Mouse (Mus musculus): ENCODE measurements around the gene Izumo4. TPM values are rescaled to one million over a fixed set of nuclear protein-coding genes. Genes with fewer than 3 reads are reported as not detected.
A peak's percentile ranks its signal among the peaks of the same experiment; 100 is the strongest.

Gene Izumo4
- total RNA-seq, 2 experiments from 2014 or later = 2.6 to 3.0 TPM

DNA sequence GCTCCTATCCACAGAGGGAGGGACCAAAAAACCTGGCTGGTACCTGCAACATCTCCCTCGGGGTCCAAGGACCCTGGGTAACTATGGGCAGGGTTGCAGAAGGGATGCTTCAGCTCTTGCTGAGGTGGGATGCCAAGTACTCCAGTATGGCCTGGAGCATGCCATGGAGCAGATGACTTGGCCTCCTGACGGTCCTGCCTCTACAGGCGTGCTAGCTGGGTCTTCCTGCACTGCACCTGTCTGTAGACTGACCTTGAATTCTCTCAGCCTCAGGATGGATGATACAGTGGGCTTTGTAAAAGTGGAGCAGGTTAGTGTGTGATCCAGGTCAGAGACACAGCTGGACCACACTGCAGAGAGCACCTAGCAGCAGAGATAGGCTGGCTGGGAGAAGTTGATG lies 3.5 kb downstream of the Izumo4 start:
- H3K27ac ChIP-seq = no peak overlapping the region
- TF ChIP-seq CTCF (IDR thresholded peaks at IDR 0.05) = no peak
- no peak overlapping the region for H3K4me3 ChIP-seq
- no peak for DNase-seq
- intact Hi-C loops (cut with DNase I) = loop anchor here (10.0 kb wide), 1 partner anchor 301 kb away; the partner anchor contains the start of gene Uqcr11

DNA sequence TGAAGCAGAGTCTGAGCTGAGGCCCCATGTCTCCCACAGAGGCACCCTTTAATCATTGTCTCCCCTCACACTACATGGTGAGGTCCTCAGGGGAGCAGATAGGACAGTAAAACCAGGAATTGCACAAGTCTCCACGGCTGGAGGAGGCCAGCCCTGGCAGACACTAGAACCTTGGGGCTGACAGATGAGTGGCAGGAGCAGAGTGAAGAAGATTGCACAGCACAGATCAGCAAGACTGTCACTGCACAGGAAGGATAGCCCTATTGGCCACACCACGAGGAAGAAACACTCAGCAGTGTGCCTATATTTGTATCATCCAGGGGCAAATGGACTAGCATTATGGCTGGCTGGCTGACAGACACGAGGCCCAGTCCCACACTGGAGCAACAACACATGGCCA lies 8.8 kb downstream of the Izumo4 start:
- Histone ChIP-seq H3K27ac (no peak overlapping the region), H3K4me3 (no peak overlapping the region)
- intact Hi-C loops (cut with DNase I) = no loop called here
- DNase-seq = no peak
- TF ChIP-seq CTCF (IDR thresholded peaks at IDR 0.05) = no peak

DNA sequence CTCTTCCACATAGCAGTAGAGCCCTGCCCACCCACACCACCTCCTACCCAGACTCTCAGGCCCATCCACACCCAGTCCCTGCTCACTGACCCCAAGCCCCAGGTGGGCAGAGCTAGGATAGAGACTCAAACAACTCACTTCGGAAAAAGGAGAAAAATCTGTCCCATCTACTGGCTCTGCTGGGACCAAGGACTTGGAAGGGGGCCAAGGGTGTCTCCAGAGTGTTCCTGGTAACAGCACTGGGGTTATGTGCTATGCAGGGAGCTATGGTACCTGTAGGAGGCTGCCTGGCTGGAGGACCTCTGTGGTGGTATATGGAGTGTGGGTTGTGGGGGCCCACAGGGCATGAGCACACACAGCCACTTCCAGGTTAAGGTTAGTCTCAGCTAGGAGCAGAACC lies 15.3 kb downstream of the Izumo4 start:
- TF ChIP-seq CTCF (IDR thresholded peaks at IDR 0.05) = no peak
- DNase-seq = no peak
- intact Hi-C loops (cut with DNase I) = no loop called here

DNA sequence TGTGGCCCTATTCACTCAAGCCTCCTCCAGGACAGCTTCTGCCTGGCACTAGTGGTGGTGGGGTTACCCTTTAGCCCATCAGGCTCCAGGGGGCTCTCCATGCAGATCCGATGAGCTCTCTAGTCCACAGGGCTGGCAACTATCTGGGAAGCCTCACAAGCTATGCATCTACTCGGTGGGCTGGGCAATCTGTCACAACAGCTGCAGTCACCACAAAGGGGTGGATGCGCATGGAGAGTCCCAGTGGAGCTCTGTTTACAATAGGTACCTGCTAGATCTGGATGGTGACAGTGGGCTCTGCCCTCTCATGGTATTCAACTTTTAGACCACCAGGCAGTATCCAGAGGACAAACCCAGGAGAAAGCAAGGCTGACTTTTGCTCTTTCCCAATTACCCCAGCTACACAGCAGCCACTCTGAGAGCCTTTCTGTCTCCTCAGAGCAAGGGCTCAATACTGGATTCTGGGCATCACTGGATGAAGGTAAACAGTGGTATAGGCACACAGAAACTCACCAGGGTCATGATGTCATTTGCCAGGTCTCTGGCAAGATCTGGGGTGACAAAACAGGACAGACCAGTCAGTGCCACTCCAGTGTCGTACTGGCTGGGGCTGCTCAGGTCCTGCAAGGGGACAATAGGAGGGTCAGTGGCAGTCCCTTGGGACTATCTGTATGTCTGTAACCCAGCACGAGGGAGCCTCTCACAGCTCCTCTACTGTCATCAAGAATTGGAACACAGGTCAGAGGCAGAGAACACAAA lies 25.6 kb downstream of the Izumo4 start:
- no peak for DNase-seq
- no peak for TF ChIP-seq CTCF (IDR thresholded peaks at IDR 0.05)
- no peak overlapping the region for H3K27ac ChIP-seq
- intact Hi-C loops (cut with DNase I) = no loop called here
- no peak overlapping the region for H3K4me3 ChIP-seq

More for the DNA sequence above, 15.3 kb downstream of the Izumo4 start:
- H3K4me3 ChIP-seq = no peak overlapping the region
- H3K27ac ChIP-seq = no peak overlapping the region

DNA sequence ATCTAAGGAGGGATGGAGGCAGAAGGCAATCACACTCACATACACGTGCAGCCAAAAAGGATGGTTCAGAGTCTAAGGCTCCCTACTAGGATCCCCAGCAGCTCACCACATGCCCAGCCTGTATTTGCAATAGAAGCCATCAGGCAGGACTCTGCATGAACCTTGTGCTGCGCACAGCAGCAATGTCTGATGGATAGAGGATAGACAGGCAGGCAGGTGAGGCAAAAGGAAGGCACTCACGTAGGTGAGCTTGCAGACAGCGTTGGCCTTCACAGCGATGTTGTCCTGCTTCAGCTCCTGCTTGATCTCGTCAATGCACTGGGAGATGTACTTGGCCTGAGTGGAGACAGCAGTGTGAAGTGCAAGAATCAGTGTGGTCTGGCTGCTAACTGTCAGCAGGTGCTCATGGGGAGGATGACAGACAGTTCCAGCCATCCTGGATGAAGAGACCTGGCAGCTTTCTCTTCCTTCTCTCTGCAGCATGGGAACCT lies 30.7 kb downstream of the Izumo4 start:
- TF ChIP-seq CTCF (IDR thresholded peaks at IDR 0.05) = no peak
- no peak overlapping the region for H3K4me3 ChIP-seq
- peak overlapping the region; percentile 24; the same call in 1 of the 2 replicates for H3K27ac ChIP-seq
- intact Hi-C loops (cut with DNase I) = no loop called here
- DNase-seq = peak; percentile 49

DNA sequence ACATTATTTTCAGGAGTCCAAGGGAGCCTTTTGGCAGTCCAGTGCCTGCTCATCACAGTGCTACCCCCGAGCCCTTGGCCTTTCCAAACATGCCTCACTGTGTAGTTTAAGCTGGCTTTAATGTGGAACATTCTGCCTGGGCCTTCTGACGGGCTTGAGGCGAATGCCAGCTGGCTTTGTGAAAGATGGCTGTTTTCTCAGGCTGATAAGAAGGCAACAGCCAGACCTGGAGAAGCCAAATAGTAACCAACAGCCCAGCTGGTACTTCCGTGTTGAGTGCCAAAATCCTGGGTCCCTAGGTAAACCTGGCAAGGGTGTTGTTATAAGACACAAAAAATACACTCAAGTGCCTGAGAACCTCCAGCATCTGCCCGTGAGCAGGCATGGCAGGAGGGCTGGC lies 34.7 kb downstream of the Izumo4 start:
- TF ChIP-seq CTCF (IDR thresholded peaks at IDR 0.05) = no peak
- intact Hi-C loops (cut with DNase I) = no loop called here
- peak overlapping the region; percentile 28 for H3K27ac ChIP-seq
- no peak for DNase-seq
- no peak overlapping the region for H3K4me3 ChIP-seq

DNA sequence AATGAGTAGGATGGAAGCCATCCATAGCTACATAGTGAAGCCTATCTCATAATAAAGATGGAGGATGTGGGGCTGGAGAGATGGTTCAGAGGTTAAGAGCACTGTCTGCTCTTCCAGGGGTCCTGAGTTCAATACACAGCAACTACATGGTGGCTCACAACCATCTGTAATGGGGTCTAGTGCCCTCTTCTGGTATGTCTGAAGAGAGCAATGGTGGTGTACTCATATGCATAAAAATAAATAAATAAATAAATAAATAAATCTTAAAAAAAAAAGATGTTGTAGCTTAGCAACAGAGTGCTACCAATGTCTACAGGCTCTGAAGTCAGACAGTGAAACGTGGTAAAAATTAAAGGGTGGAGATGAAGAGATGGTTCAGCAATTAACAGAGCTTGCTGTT lies 36.7 kb downstream of the Izumo4 start:
- Histone ChIP-seq H3K27ac (no peak overlapping the region), H3K4me3 (no peak overlapping the region)
- TF ChIP-seq CTCF (IDR thresholded peaks at IDR 0.05) = peak; percentile 37; the same call in 1 of the 2 replicates
- intact Hi-C loops (cut with DNase I) = no loop called here
- no peak for DNase-seq

DNA sequence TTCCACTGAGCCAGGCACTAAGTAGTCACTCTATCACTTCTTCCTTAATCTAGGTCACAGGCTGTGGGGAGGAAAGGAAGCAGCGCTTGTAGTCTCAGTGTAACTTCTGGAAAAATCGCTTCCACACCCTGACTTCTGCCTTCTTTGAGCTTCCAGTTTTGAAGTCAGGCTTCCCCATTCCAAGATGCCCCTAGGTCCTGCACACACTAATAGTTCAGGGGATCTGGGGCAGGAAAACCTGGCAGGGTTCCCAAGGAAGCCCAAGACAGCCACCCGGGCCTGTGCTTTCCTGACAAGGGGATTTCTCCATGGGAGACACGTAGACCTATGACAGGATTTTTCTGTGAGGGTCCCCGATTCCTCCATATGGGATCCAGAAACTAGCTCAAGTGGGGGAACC lies 39.2 kb downstream of the Izumo4 start:
- intact Hi-C loops (cut with DNase I) = no loop called here
- H3K27ac ChIP-seq = peak overlapping the region; percentile 96
- TF ChIP-seq CTCF (IDR thresholded peaks at IDR 0.05) = no peak

DNA sequence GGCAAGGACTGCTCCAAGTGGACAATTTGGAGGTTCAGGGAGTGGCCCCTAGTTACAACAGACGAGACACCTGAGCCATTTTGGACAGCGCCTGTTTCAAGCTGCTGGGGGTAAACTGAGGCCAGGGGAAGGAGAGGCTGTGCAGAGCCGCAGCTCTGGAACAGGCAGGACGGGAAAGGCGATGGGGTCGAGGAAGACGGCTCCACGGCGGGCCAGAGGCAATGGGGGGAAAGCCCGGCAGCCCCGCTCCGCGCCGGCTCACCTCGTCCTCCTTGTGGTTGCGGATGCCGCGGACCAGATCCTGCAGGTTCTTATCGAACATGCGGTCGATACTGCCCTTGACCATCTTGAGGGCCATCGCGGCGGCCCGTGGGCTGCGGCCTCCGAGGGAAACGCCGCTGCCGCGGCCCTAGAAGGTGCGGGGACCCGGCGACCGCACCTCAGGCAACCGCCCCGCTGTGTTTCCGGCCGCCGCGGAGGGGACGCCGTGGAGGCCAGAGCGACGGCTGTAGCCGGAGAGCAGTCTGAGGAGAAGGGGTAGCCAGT lies 39.7 kb downstream of the Izumo4 start:
- peak overlapping the region; percentile 80 for H3K4me3 ChIP-seq
- no peak for DNase-seq
- no peak for TF ChIP-seq CTCF (IDR thresholded peaks at IDR 0.05)
- peak overlapping the region; percentile 96 for H3K27ac ChIP-seq
- intact Hi-C loops (cut with DNase I) = no loop called here

More for the DNA sequence above, 39.2 kb downstream of the Izumo4 start:
- DNase-seq = no peak
- peak overlapping the region; percentile 80 for H3K4me3 ChIP-seq

DNA sequence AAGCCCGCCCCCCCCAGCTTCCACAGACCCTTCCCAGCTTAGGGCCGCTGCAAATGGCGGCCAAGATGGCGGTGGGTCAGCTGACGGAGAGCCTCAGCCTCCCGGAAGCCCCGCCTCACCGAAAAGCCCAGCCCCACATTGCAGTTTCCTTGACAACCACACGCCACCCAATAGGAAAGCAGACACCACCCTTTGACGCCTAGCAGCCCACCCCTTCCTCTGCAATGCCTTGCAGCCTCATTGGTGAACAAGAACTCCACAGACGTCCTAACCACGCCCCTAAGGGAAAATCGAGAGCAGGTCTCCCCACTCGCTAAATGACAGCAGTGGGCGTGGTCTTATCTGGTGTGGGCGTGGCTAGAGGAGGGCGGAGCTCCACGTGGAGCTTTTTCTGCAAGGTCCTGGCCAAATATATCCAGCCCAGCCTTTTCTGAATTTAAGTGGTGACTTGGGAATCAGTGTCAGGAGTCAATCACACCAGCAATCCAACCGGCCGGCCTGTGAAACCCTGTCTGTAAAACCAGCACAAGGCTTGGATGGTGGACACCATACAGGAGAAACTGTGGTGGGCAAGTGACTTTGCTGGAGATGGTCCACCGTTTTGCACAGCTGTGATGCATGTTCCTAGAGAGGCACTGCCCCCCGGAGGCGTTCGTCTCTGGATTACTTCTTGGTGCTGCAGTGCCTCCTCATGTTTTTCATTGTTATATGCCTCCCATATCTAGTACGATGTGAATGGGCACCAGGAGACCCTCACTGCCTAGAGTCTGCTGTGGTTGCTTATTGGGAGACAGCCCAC lies 40.4 kb downstream of the Izumo4 start, which contains the start of gene Ap3d1:
Gene Ap3d1 (minus strand): TSS at position 85 of the 799 bp plus-strand sequence.
- Histone ChIP-seq H3K27ac (peak within 1 kb of the TSS; percentile 96), H3K4me3 (peak within 1 kb of the TSS; percentile 80)
- no peak for TF ChIP-seq CTCF (IDR thresholded peaks at IDR 0.05)
- DNase-seq = peak; percentile 98
- intact Hi-C loops (cut with DNase I) = no loop called here

DNA sequence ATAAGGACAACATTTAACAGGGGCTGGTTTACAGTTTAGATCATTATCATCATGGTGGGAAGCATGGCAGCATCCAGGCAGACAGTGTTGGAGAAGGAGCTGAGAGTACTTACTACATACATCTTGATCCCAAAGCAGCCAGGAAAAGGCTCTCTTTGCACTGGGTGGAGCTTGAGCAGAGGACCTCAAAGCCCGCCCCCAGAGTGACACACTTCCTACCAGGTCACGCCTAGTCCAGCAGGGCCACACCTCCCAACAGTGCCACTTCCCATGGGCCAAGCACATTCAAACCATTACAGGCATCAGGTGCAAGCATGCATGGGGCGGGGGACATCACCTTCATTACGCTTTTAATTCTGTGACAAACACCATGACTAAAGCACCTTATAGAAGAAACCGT lies 42.3 kb downstream of the Izumo4 start:
- Histone ChIP-seq H3K27ac (peak overlapping the region; percentile 16; the same call in 1 of the 2 replicates), H3K4me3 (no peak overlapping the region)
- TF ChIP-seq CTCF (IDR thresholded peaks at IDR 0.05) = no peak
- intact Hi-C loops (cut with DNase I) = no loop called here
- peak; percentile 66 for DNase-seq

DNA sequence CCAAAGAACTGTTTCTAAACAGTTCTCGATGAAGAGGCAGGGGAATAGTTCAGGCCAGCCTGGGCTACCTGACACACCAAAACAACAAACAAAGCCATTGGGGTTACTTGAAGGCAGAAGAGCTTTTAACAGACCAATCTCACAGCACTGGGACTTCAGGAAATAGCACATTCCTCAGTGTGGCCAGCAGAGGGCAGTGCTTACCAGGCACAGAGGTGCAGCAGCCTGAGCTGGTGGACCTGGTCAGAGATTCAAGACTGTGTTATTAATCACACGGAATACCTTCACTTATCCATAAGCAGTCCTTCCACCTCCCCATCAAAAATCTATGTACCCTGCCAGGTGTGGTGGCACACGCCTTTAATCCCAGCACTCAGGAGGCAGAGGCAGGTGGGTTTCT lies 45.4 kb downstream of the Izumo4 start:
- peak; percentile 99 for TF ChIP-seq CTCF (IDR thresholded peaks at IDR 0.05)
- Histone ChIP-seq H3K4me3 (no peak overlapping the region), H3K27ac (no peak overlapping the region)
- intact Hi-C loops (cut with DNase I) = loop anchor here (1.0 to 5.0 kb wide), 4 partner anchors 27 to 245 kb away; partner anchors contain the start of gene Amh
- DNase-seq = peak; percentile 86
